Mouse (Mus musculus): ENCODE measurements around the gene Tmem220.
"Not testable (repeated sequence)": the region's sequence is repeated elsewhere in the genome, so short reads cannot be mapped to it uniquely, and the experiment has no call there.

The Tmem220 gene

GRCm38 (mm10) chr11:67017801-67018591, 7.0 kb upstream of the Tmem220 start:
- ATAC-seq (ENCODE audit: insufficient number of reproducible peaks, low FRiP score, low TSS enrichment) = no peak

DNA sequence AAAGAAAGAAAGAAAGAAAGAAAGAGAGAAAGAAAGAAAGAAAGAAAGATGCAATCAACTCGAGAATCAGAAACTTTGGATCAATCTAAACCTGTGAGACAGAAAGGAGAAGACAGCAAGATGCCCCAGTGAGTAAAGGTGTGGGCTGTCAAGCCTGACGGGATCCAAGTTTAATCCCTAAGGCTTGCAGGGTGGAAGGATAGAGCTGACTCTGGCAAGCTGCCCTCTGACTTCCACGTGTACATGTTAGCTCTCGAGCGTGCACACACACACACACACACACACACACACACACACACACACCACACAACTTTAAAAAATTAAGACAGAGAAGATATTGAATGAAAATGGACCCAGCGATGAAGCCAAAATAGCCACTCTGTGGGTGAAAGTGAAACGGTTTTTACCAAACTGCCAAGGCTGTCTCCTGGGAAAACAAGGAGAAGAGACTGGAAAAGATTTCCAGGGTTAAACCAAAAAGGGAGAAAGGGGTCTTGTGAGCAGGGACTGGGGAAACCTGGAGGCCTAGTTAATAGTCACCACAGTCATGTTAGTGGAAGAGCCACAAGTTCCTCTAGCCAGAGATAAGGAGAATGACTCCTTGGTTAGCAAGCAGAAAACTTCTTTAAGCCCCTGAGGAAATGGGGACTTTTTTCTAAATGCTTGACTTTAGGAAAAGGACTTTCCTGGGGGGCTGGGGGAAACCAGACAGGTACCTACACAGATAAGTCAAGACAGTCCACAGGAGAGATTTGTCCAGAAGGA, 5.1 kb upstream of the Tmem220 start:
- no peak for ATAC-seq (ENCODE audit: insufficient number of reproducible peaks, low FRiP score, low TSS enrichment)

- no peak for ATAC-seq (ENCODE audit: insufficient number of reproducible peaks, low FRiP score, low TSS enrichment)
These were observed 4.0 kb upstream of the Tmem220 start for GRCm38 (mm10) chr11:67020948-67021347.

DNA sequence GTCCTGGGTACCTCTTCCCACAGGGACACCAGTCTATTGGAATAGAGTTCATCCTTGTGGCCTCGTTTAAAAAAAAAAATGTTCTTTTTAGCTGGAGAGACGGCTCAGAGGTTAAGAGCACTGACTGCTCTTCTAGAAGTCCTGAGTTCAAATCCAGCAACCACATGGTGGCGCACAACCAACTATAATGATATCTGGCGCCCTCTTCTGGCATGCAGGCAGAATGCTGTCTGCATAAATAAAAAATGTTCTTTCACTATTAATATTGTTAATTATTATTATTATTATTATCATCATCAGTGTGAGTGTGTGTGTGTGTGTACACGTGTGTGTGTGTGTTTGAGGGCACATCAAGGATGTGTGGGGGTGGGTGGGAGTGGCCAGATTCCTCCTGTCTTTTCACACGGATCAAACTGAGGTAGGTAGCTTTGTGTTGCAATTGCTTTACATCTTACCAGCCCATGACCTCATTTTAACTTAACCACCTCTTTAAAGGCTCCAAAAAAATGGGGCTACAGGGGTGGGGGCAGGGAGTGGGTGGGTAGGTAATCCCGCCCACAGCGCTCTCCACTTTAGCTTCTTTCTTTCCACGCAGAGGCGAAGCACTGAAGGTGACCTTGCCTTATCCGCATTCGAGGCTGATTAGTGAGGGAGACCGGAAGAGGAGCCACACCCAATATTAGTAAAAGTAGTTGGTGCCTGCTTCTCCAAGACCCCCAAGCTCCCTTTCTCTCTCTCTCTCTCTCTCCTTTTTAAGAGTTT, 2.4 kb upstream of the Tmem220 start:
- no peak for ATAC-seq (ENCODE audit: insufficient number of reproducible peaks, low FRiP score, low TSS enrichment)

DNA sequence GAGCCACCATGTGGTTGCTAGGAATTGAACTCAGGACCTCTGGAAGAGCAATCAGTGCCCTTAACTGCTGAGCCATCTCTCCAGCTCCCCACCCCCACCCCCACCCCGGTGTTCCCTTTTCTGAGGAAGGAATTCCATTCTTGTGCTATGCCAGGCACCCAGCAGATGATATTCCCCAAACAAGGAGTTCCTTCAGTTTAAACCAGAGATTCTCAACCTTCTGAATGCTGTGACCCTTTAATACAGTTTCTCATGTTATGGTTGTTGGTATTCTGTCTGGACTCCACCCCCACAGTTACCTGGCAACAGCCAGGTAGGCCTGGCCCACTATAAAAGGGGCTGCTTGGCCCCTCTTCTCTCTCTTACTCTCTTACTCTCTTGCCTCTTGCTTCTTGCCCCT, 1.8 kb upstream of the Tmem220 start:
- not testable (repeated sequence) for ATAC-seq (ENCODE audit: insufficient number of reproducible peaks, low FRiP score, low TSS enrichment)

DNA sequence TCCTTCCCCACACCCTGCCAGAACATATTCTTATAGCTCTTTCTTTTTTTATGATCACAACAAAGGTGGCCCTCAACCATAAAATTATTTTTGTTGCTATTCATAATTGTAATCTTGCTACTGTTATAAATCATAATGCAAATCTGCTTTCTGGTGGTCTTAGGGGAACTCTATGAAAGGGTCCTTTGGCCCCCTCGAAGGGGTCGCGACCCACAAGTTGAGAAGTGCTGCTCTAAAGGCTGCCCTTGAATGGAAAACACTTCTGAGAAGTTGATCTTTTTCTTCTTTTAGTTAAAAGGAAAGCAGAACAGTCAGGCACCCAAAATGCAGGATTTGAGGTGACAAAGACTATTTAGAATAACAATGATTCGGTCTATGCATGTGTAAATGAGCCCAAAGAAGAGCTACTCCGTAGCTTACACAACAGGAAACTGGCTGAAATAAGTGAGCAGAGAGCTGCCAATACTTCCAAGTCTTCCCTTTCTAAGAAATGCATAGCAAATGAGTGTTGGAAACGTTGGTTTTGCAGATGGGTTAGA, 1.1 kb upstream of the Tmem220 start:
- ATAC-seq (ENCODE audit: insufficient number of reproducible peaks, low FRiP score, low TSS enrichment) = no peak

- ATAC-seq (ENCODE audit: insufficient number of reproducible peaks, low FRiP score, low TSS enrichment) = no peak
These were observed 6.1 kb downstream of the Tmem220 start for GRCm38 (mm10) chr11:67030904-67031602.

GRCm38 (mm10) chr11:67031603-67031915, 6.6 kb downstream of the Tmem220 start:
- ATAC-seq (ENCODE audit: insufficient number of reproducible peaks, low FRiP score, low TSS enrichment) = no peak

DNA sequence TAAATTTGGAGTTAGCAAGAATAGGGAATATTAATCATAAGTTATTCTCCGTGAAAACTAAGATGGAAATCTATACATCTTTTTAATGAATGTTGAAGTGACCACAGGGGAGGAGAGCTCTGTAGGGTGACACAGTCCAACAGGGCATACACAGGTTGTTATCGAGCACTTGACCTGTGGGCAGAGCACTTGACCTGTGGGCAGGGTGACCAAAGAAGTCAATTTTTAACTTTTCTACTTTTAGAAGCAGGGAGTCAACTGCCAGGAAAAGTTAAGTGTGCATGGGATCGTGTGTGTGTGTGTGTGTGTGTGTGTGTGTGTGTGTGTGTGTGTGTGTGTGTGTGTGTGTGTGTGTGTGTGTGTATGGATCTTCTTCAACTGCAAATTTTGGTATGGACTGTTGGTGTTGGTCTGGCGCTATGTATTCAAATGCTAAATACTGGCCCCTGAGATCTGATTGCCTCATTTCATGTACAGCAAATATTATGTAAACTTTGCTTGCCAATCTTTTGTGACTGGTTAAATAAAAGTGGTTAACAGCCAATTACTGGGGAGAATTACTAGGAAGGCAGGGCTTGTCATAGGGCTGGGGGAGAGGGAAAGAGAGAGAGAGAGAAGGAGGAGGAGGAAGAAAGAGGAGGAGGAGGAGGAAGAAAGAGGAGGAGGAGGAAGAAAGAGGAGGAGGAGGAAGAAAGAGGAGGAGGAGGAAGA, 10.0 kb downstream of the Tmem220 start:
- no peak for ATAC-seq (ENCODE audit: insufficient number of reproducible peaks, low FRiP score, low TSS enrichment)

- ATAC-seq (ENCODE audit: insufficient number of reproducible peaks, low FRiP score, low TSS enrichment) = no peak
These were observed 11.3 kb downstream of the Tmem220 start for GRCm38 (mm10) chr11:67036229-67036628.

DNA sequence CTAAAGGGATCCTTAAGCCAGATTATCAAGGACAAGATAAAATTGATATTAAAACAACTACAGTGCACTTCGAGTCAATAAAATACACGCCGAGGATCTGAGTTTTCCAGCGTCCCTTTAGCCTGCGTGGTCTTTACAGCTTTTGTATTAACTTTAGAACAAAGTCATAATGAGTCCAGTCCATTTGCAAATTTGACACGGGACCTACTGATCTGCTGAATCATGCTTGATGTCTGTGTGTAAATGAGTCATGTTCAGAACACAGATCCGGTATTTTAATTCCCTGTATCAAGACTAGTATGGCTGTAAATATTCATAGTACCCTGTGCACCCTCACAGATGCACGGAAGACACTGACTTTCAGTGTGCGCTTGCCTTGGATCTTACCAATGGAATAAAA, 11.9 kb downstream of the Tmem220 start:
- ATAC-seq (ENCODE audit: insufficient number of reproducible peaks, low FRiP score, low TSS enrichment) = no peak

DNA sequence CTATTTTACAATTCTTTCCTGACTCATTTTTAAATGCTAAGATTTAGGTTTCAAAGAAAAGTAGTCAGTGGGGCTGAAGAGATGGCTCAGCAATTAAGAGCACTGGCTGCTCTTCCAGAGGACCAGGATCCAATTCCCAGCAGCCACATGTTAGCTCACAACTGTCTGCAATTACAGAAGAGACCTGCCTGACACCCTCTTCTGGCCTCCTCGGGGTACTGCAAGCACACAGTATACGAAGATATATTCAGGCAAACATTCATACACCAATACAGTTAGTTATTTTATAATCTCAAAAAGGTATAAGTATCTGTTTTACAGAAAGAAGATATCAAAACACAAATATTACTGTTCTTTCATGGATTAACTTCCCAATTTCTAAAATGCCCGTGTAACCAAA, 14.8 kb downstream of the Tmem220 start:
- no peak for ATAC-seq (ENCODE audit: insufficient number of reproducible peaks, low FRiP score, low TSS enrichment)

DNA sequence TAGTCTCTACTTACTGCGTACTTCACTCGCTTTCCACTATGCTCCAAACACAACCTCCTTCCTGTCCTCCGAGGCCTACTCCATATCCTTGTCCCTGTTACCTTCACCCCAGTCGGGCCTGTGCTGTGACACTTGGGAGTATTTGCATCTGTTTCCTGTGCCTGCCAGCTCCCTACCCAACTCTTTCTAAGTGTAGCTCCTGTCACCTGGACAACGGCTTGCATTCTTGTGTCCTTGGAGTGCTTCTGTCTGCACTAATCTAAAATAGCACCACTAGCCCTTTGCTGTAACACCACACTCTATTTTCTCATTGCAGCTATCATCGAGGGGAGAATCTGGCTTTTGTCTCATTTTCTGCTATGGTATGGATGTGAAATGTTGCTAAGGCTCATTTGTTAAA, 15.5 kb downstream of the Tmem220 start:
- ATAC-seq (ENCODE audit: insufficient number of reproducible peaks, low FRiP score, low TSS enrichment) = no peak

- ATAC-seq (ENCODE audit: insufficient number of reproducible peaks, low FRiP score, low TSS enrichment) = no peak
These were observed 18.1 kb downstream of the Tmem220 start for GRCm38 (mm10) chr11:67043007-67043406.

GRCm38 (mm10) chr11:67044959-67045358, 20.0 kb downstream of the Tmem220 start:
- no peak for ATAC-seq (ENCODE audit: insufficient number of reproducible peaks, low FRiP score, low TSS enrichment)

- ATAC-seq (ENCODE audit: insufficient number of reproducible peaks, low FRiP score, low TSS enrichment) = no peak
These were observed 22.2 kb downstream of the Tmem220 start for GRCm38 (mm10) chr11:67047199-67047598.

DNA sequence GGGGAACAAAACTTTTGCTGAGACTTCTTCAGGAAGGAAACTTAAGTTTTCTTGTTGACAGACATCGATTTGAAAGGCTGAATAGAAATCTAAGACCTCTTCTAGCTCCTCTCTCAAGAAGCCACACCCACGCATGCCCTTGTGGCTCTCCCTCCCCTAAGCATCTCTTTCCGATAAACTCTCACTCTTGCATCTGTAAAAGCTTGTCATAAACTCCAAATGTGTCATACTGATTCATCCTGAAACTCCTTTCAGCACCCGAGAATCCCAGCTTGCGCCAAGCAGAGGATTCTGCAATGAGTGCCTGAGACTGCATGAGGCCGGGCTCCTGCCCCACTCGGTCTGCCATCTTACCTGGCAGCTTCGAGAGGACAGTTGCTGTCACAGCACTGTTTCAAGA, 23.5 kb downstream of the Tmem220 start:
- ATAC-seq (ENCODE audit: insufficient number of reproducible peaks, low FRiP score, low TSS enrichment) = no peak

- no peak for ATAC-seq (ENCODE audit: insufficient number of reproducible peaks, low FRiP score, low TSS enrichment)
These were observed 24.3 kb downstream of the Tmem220 start for GRCm38 (mm10) chr11:67049256-67049655.

DNA sequence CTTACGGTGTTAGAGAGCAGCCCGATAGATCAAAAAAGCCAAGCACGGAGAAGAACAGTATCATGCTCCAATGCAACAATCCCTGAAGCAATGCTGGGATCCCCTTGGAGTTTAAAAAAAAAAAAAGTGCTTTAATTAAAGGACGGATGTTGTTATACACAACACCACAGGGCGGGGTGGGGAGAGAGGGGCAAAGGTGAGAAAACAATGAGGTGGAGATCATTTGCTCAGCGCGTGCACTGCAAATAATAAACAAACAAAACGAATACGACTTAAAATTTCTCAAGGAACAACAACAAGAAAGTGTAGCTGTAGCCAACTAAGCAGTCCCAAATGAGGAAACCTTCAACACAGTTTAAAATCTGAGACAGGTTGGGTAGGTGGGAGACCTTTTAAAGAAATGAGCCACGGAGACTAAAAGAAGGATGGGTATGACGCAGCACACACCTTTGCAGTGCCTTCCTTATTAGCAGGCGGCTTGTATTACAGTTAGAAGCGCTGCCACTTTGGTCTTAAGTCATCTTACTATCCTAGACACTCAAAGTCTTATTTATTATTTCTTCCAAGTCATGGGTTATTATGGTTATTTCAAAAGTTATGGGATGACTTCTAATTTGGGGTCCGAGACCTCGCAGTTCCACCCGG, 26.8 kb downstream of the Tmem220 start:
- no peak for ATAC-seq (ENCODE audit: insufficient number of reproducible peaks, low FRiP score, low TSS enrichment)
